Mouse (Mus musculus): ENCODE results near the gene Tspan5. TPM values are rescaled to one million over a fixed set of nuclear protein-coding genes. Genes with fewer than 3 reads are reported as not detected.

The Tspan5 gene
- polyA plus RNA-seq, 1 experiment from 2014 or later, result 24.7 TPM

DNA sequence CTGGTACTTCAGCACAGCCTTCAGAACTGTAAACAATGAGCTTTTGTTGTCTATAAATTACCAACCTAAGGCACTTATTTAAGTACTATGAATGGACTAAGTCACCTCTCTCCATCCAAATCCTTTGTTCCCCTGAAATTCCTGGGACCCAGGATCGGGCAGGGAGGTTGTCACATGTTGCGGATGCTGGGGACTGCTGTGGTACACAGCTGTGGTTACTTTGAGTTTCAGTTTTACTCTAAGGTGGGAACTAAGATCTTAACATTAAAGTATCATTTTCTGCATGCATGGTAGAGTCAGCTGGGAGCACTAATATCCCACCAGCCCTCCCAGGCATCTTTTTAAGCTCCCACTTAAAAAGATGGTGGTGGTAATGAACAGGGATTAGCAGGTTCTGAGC lies 167.3 kb downstream of the Tspan5 start:
- no peaks in the 10 kb centered on the region for H3K9me3 ChIP-seq (ENCODE audit: control insufficient read depth, low read length)
- H3K27ac ChIP-seq (ENCODE audit: low read length), result no peak overlapping the region
- no peak overlapping the region for H3K4me3 ChIP-seq (ENCODE audit: low read length)
- H3K4me1 ChIP-seq (replicated peaks; ENCODE audit: control insufficient read depth, insufficient read depth, low read length), result peaks cover 9% of the 10 kb centered on the region
- no peaks in the 10 kb centered on the region for H3K36me3 ChIP-seq (ENCODE audit: control insufficient read depth, insufficient read depth, low read length)
- H3K27me3 ChIP-seq (ENCODE audit: control insufficient read depth, insufficient read depth, low read depth, low read length), result no peaks in the 10 kb centered on the region
- no peak overlapping the region for H3K9ac ChIP-seq (ENCODE audit: low read length)
- 79% methylated on average over 2 of the region's 2 CpGs for WGBS
- H3K4me2 ChIP-seq (ENCODE audit: low read depth, low read length), result no peak overlapping the region
- no peak for ATAC-seq (ENCODE audit: low read depth)

- Histone ChIP-seq H3K27ac (ENCODE audit: low read length) (no peak overlapping the region), H3K9ac (ENCODE audit: low read length) (no peak overlapping the region), H3K9me3 (ENCODE audit: control insufficient read depth, low read length) (no peaks in the 10 kb centered on the region), H3K4me3 (ENCODE audit: low read length) (no peak overlapping the region), H3K36me3 (ENCODE audit: control insufficient read depth, insufficient read depth, low read length) (no peaks in the 10 kb centered on the region), H3K4me2 (ENCODE audit: low read depth, low read length) (no peak overlapping the region), H3K4me1 (replicated peaks; ENCODE audit: control insufficient read depth, insufficient read depth, low read length) (no peaks in the 10 kb centered on the region; the same call in 1 of the 2 replicates), H3K27me3 (ENCODE audit: control insufficient read depth, insufficient read depth, low read depth, low read length) (no peaks in the 10 kb centered on the region)
- WGBS, result 78% methylated on average over 8 of the region's 8 CpGs
- no peak for ATAC-seq (ENCODE audit: low read depth)
Measured at GRCm38 (mm10) chr3:138912504-138912903, 170.5 kb downstream of the Tspan5 start.

DNA sequence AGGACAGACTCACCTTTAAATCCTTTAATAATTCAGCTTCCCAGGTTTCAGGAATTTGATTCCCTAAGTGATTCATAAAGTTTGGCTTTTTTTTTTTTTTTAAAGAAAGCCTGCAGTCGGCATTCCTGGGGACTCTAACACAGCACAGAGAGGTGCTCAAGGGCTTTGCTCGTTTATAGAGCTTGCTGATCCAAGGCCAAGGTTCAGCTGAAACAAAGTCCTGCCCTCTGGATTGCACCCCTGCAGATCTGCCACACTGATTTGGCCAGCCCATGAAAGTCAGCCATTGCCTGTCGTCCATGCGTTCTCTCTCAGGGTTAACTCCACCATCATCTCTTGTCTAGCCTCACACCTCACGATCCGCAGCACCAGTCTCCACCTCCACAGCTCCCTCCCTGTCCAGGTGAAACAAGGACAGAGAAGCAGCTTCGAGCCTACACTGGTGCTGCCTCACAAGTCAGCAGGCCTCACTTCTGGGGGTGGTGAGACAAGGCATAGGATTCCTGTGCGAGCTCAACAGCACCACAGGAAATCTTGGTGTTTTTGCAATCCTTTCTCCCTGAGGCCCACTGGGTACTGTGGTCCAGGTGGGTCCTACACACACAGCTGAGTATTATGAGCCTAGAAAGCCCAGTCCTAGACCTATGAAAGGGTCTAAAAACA lies 172.8 kb downstream of the Tspan5 start:
- Histone ChIP-seq H3K9me3 (ENCODE audit: control insufficient read depth, low read length) (no peaks in the 10 kb centered on the region), H3K9ac (ENCODE audit: low read length) (no peak overlapping the region), H3K36me3 (ENCODE audit: control insufficient read depth, insufficient read depth, low read length) (no peaks in the 10 kb centered on the region), H3K27me3 (ENCODE audit: control insufficient read depth, insufficient read depth, low read depth, low read length) (no peaks in the 10 kb centered on the region), H3K4me3 (ENCODE audit: low read length) (no peak overlapping the region), H3K4me2 (ENCODE audit: low read depth, low read length) (no peak overlapping the region), H3K27ac (ENCODE audit: low read length) (no peak overlapping the region), H3K4me1 (replicated peaks; ENCODE audit: control insufficient read depth, insufficient read depth, low read length) (no peaks in the 10 kb centered on the region; the same call in 1 of the 2 replicates)
- 48% methylated on average over 8 of the region's 8 CpGs for WGBS
- ATAC-seq (ENCODE audit: low read depth), result no peak

GRCm38 (mm10) chr3:138916591-138916990 lies 174.6 kb downstream of the Tspan5 start:
- H3K4me3 ChIP-seq (ENCODE audit: low read length), result no peak overlapping the region
- no peaks in the 10 kb centered on the region for H3K9me3 ChIP-seq (ENCODE audit: control insufficient read depth, low read length)
- 84% methylated on average over 4 of the region's 4 CpGs for WGBS
- ATAC-seq (ENCODE audit: low read depth), result no peak
- H3K27me3 ChIP-seq (ENCODE audit: control insufficient read depth, insufficient read depth, low read depth, low read length), result no peaks in the 10 kb centered on the region
- no peaks in the 10 kb centered on the region; the same call in 1 of the 2 replicates for H3K4me1 ChIP-seq (replicated peaks; ENCODE audit: control insufficient read depth, insufficient read depth, low read length)
- H3K27ac ChIP-seq (ENCODE audit: low read length), result no peak overlapping the region
- H3K4me2 ChIP-seq (ENCODE audit: low read depth, low read length), result no peak overlapping the region
- H3K36me3 ChIP-seq (ENCODE audit: control insufficient read depth, insufficient read depth, low read length), result no peaks in the 10 kb centered on the region
- no peak overlapping the region for H3K9ac ChIP-seq (ENCODE audit: low read length)

- H3K36me3 ChIP-seq (ENCODE audit: control insufficient read depth, insufficient read depth, low read length), result no peaks in the 10 kb centered on the region
- no peak overlapping the region for H3K4me2 ChIP-seq (ENCODE audit: low read depth, low read length)
- H3K9ac ChIP-seq (ENCODE audit: low read length), result no peak overlapping the region
- no peak for ATAC-seq (ENCODE audit: low read depth)
- no peaks in the 10 kb centered on the region; the same call in 1 of the 2 replicates for H3K4me1 ChIP-seq (replicated peaks; ENCODE audit: control insufficient read depth, insufficient read depth, low read length)
- H3K4me3 ChIP-seq (ENCODE audit: low read length), result no peak overlapping the region
- H3K9me3 ChIP-seq (ENCODE audit: control insufficient read depth, low read length), result no peaks in the 10 kb centered on the region
- no peak overlapping the region for H3K27ac ChIP-seq (ENCODE audit: low read length)
- no peaks in the 10 kb centered on the region for H3K27me3 ChIP-seq (ENCODE audit: control insufficient read depth, insufficient read depth, low read depth, low read length)
- 69% methylated on average over 4 of the region's 4 CpGs for WGBS
Measured at GRCm38 (mm10) chr3:138917016-138917415, 175.0 kb downstream of the Tspan5 start.

DNA sequence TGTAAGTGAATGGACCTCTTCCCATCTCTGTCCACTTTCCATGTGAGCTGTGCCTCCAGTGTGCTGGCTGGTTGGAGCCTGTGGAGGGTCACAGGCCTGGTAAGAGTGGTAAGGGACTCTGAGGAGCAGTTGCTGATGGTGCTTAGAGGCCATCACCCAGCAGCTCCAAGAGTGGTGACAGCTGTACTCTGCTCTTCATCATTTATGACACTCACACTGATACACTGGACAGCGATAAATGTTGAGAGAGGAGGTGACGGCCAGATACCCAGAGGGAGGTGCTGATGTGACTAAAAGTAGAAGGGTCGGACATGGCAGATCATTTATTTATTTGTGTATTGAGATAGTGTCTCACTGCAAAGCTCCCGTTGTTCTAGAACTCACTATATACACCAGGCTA lies 176.2 kb downstream of the Tspan5 start:
- Histone ChIP-seq H3K9ac (ENCODE audit: low read length) (no peak overlapping the region), H3K4me1 (replicated peaks; ENCODE audit: control insufficient read depth, insufficient read depth, low read length) (no peaks in the 10 kb centered on the region; the same call in 1 of the 2 replicates), H3K9me3 (ENCODE audit: control insufficient read depth, low read length) (no peaks in the 10 kb centered on the region), H3K27ac (ENCODE audit: low read length) (no peak overlapping the region), H3K36me3 (ENCODE audit: control insufficient read depth, insufficient read depth, low read length) (no peaks in the 10 kb centered on the region), H3K27me3 (ENCODE audit: control insufficient read depth, insufficient read depth, low read depth, low read length) (no peaks in the 10 kb centered on the region), H3K4me2 (ENCODE audit: low read depth, low read length) (no peak overlapping the region), H3K4me3 (ENCODE audit: low read length) (no peak overlapping the region)
- ATAC-seq (ENCODE audit: low read depth), result no peak; the same call in 1 of the 2 replicates
- 60% methylated on average over 4 of the region's 4 CpGs for WGBS

DNA sequence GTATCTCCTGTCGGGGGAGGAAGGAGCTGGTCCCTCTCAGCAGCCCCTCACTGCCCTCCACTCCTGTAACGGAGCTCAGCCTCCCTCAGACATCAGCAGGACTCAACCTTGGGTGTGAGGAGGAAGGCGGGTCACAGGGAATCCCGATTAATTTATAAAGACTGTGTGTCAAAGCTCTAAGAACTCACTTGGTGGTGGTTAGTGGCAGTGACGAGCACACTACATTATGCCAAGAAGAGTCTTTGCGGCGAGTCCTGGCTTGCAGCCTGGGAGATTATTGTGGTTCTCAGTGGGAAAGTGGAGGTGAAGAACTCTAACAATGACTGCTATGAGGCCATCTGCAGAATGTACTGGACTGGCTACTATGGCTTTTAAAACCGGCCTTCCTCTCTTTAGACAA lies 184.2 kb downstream of the Tspan5 start:
- H3K4me2 ChIP-seq (ENCODE audit: low read depth, low read length), result no peak overlapping the region
- ATAC-seq (ENCODE audit: low read depth), result no peak
- no peaks in the 10 kb centered on the region for H3K9me3 ChIP-seq (ENCODE audit: control insufficient read depth, low read length)
- no peaks in the 10 kb centered on the region for H3K27me3 ChIP-seq (ENCODE audit: control insufficient read depth, insufficient read depth, low read depth, low read length)
- H3K4me1 ChIP-seq (replicated peaks; ENCODE audit: control insufficient read depth, insufficient read depth, low read length), result no peaks in the 10 kb centered on the region
- H3K4me3 ChIP-seq (ENCODE audit: low read length), result no peak overlapping the region
- peaks cover 5% of the 10 kb centered on the region; the same call in 1 of the 2 replicates for H3K36me3 ChIP-seq (ENCODE audit: control insufficient read depth, insufficient read depth, low read length)
- H3K9ac ChIP-seq (ENCODE audit: low read length), result no peak overlapping the region
- 93% methylated on average over 8 of the region's 8 CpGs for WGBS
- H3K27ac ChIP-seq (ENCODE audit: low read length), result no peak overlapping the region

GRCm38 (mm10) chr3:138927437-138927836 lies 185.4 kb downstream of the Tspan5 start:
- Histone ChIP-seq H3K4me1 (replicated peaks; ENCODE audit: control insufficient read depth, insufficient read depth, low read length) (no peaks in the 10 kb centered on the region), H3K27ac (ENCODE audit: low read length) (no peak overlapping the region), H3K27me3 (ENCODE audit: control insufficient read depth, insufficient read depth, low read depth, low read length) (no peaks in the 10 kb centered on the region), H3K9ac (ENCODE audit: low read length) (no peak overlapping the region), H3K36me3 (ENCODE audit: control insufficient read depth, insufficient read depth, low read length) (peaks cover 5% of the 10 kb centered on the region; the same call in 1 of the 2 replicates), H3K4me2 (ENCODE audit: low read depth, low read length) (no peak overlapping the region), H3K4me3 (ENCODE audit: low read length) (no peak overlapping the region), H3K9me3 (ENCODE audit: control insufficient read depth, low read length) (no peaks in the 10 kb centered on the region)
- 91% methylated on average over 4 of the region's 4 CpGs for WGBS
- ATAC-seq (ENCODE audit: low read depth), result no peak

GRCm38 (mm10) chr3:138936780-138937179 lies 194.8 kb downstream of the Tspan5 start:
- 74% methylated on average over 8 of the region's 8 CpGs for WGBS
- no peak overlapping the region for H3K4me2 ChIP-seq (ENCODE audit: low read depth, low read length)
- H3K9ac ChIP-seq (ENCODE audit: low read length), result no peak overlapping the region
- H3K4me3 ChIP-seq (ENCODE audit: low read length), result no peak overlapping the region
- H3K9me3 ChIP-seq (ENCODE audit: control insufficient read depth, low read length), result no peaks in the 10 kb centered on the region
- peaks cover 19% of the 10 kb centered on the region for H3K36me3 ChIP-seq (ENCODE audit: control insufficient read depth, insufficient read depth, low read length)
- H3K27me3 ChIP-seq (ENCODE audit: control insufficient read depth, insufficient read depth, low read depth, low read length), result no peaks in the 10 kb centered on the region
- no peak for ATAC-seq (ENCODE audit: low read depth)
- no peaks in the 10 kb centered on the region for H3K4me1 ChIP-seq (replicated peaks; ENCODE audit: control insufficient read depth, insufficient read depth, low read length)
- no peak overlapping the region for H3K27ac ChIP-seq (ENCODE audit: low read length)
